Mouse (Mus musculus) stomach, embryonic 14.5 days (tissue): ENCODE measurements around the gene Kif21b. TPM values are rescaled to one million over a fixed set of nuclear protein-coding genes. Genes with fewer than 3 reads are reported as not detected.

Experiments used
- ATAC-seq: fragments of 200-750 bp; cut with Nextera tagmentation; 2 replicates; pipeline ENCODE4 v1.8.0; 2017; ENCODE audit warnings: low read depth, moderate TSS enrichment; ENCODE audit not compliant: insufficient number of reproducible peaks, insufficient read depth, low FRiP score
- H3K27ac ChIP-seq: fragments of 300-500 bp; sonication (generic); 2 replicates; pipeline ENCODE4 v1.5.1; 2014; ENCODE audit warnings: mild to moderate bottlenecking, low read length, moderate library complexity, mixed read lengths
- H3K27me3 ChIP-seq: fragments of 300-500 bp; sonication (generic); 2 replicates; pipeline ENCODE4 v1.6.1; 2014; ENCODE audit warnings: low read length, control low read depth, mixed read lengths; ENCODE audit not compliant: control insufficient read depth, insufficient read depth
- H3K36me3 ChIP-seq: fragments of 300-500 bp; sonication (generic); 2 replicates; pipeline ENCODE4 v1.6.1; 2014; ENCODE audit warnings: mild to moderate bottlenecking, control low read depth, low read length, moderate library complexity, mixed read lengths; ENCODE audit not compliant: control insufficient read depth, insufficient read depth
- H3K4me1 ChIP-seq: fragments of 300-500 bp; sonication (generic); 2 replicates; pipeline ENCODE4 v1.6.1; 2014; ENCODE audit warnings: low read length, control low read depth, mixed read lengths; ENCODE audit not compliant: control insufficient read depth, insufficient read depth
- H3K4me2 ChIP-seq: fragments of 300-500 bp; sonication (generic); replicated peaks from 2 replicates; pipeline ENCODE4 v1.6.1; 2014; ENCODE audit warnings: low read depth, low read length, control low read depth
- H3K4me3 ChIP-seq: fragments of 300-500 bp; sonication (generic); 2 replicates; pipeline ENCODE4 v1.5.1; 2014; ENCODE audit warnings: low read depth, low read length, control low read depth
- H3K9ac ChIP-seq: fragments of 300-500 bp; sonication (generic); replicated peaks from 2 replicates; pipeline ENCODE4 v1.6.1; 2014; ENCODE audit warnings: low read depth, mild to moderate bottlenecking, control low read depth, low read length, moderate library complexity, mixed read lengths
- H3K9me3 ChIP-seq: fragments of 300-500 bp; sonication (generic); 2 replicates; pipeline ENCODE4 v1.6.1; 2016; ENCODE audit warnings: low read depth, low read length, control low read depth; ENCODE audit not compliant: control insufficient read depth
- WGBS: fragments of 180-500 bp; shearing (Covaris S2); extraction: QIAGEN DNeasy Blood & Tissue Kit; methylation state at CpG from one replicate; pipeline ENCODE4 v1.1.7; 2014; 5-methylcytosine and 5-hydroxymethylcytosine counted together
- polyA plus RNA-seq: library from polyadenylated mRNA; unstranded; fragments of >200 nt; fragmentation: Nextera tagmentation; extraction: Ambion mirVana; gene quantifications from 2 replicates; pipeline ENCODE4 v1.2.1, GENCODE M21; 2014

The Kif21b gene
- 3.2 and 4.4 TPM in 2 replicates for polyA plus RNA-seq

GRCm38 (mm10) chr1:136130951-136131558 is at the start of gene Kif21b:
Kif21b (plus strand) TSS chr1:136131389.
- Histone ChIP-seq H3K9me3 (no peaks in the 10 kb centered on the region), H3K27me3 (no peaks in the 10 kb centered on the region), H3K9ac (peak within 1 kb of the TSS; percentile 76), H3K27ac (peak within 1 kb of the TSS; percentile 49; the same call in 1 of the 2 replicates), H3K4me3 (peak within 1 kb of the TSS; percentile 74), H3K4me2 (peak within 1 kb of the TSS; percentile 94), H3K36me3 (no peaks in the 10 kb centered on the region), H3K4me1 (peaks cover 61% of the 10 kb centered on the region)
- WGBS, result under 1% methylated on average over 38 of the region's 42 CpGs
- peak; percentile 88 for ATAC-seq

GRCm38 (mm10) chr1:136085988-136086685 is 45.1 kb upstream of the Kif21b start:
- no peak overlapping the region for H3K27ac ChIP-seq
- no peak overlapping the region for H3K4me3 ChIP-seq
- WGBS, result 75% methylated on average over 3 of the region's 3 CpGs
- ATAC-seq, result no peak
- H3K9ac ChIP-seq, result no peak overlapping the region
- H3K9me3 ChIP-seq, result no peaks in the 10 kb centered on the region
- H3K4me1 ChIP-seq, result no peaks in the 10 kb centered on the region
- H3K36me3 ChIP-seq, result no peaks in the 10 kb centered on the region
- no peaks in the 10 kb centered on the region for H3K27me3 ChIP-seq
- no peak overlapping the region for H3K4me2 ChIP-seq

GRCm38 (mm10) chr1:136089368-136090165 is 41.6 kb upstream of the Kif21b start:
- Histone ChIP-seq H3K9ac (no peak overlapping the region), H3K27me3 (no peaks in the 10 kb centered on the region), H3K9me3 (no peaks in the 10 kb centered on the region), H3K36me3 (no peaks in the 10 kb centered on the region), H3K4me3 (no peak overlapping the region), H3K27ac (no peak overlapping the region), H3K4me2 (no peak overlapping the region), H3K4me1 (no peaks in the 10 kb centered on the region)
- WGBS, result 72% methylated on average over 9 of the region's 9 CpGs
- no peak for ATAC-seq

- Histone ChIP-seq H3K9me3 (no peaks in the 10 kb centered on the region), H3K27ac (no peak overlapping the region), H3K4me2 (no peak overlapping the region), H3K27me3 (no peaks in the 10 kb centered on the region), H3K4me1 (no peaks in the 10 kb centered on the region), H3K36me3 (no peaks in the 10 kb centered on the region), H3K4me3 (no peak overlapping the region), H3K9ac (no peak overlapping the region)
- ATAC-seq, result no peak
- 63% methylated on average over 3 of the region's 3 CpGs for WGBS
Measured at GRCm38 (mm10) chr1:136093726-136094125, 37.5 kb upstream of the Kif21b start.

- WGBS, result 74% methylated on average over 5 of the region's 5 CpGs
- no peak for ATAC-seq
- no peak overlapping the region for H3K9ac ChIP-seq
Measured at GRCm38 (mm10) chr1:136094807-136095206, 36.4 kb upstream of the Kif21b start.

GRCm38 (mm10) chr1:136102094-136102493 is 29.1 kb upstream of the Kif21b start:
- no peaks in the 10 kb centered on the region for H3K36me3 ChIP-seq
- H3K4me1 ChIP-seq, result no peaks in the 10 kb centered on the region
- H3K27me3 ChIP-seq, result no peaks in the 10 kb centered on the region
- no peak for ATAC-seq
- 72% methylated on average over 4 of the region's 4 CpGs for WGBS
- H3K9me3 ChIP-seq, result no peaks in the 10 kb centered on the region
- no peak overlapping the region for H3K9ac ChIP-seq
- H3K27ac ChIP-seq, result no peak overlapping the region
- H3K4me3 ChIP-seq, result no peak overlapping the region
- H3K4me2 ChIP-seq, result no peak overlapping the region

More at GRCm38 (mm10) chr1:136094807-136095206, 36.4 kb upstream of the Kif21b start:
- Histone ChIP-seq H3K4me2 (no peak overlapping the region), H3K4me1 (no peaks in the 10 kb centered on the region), H3K27ac (no peak overlapping the region), H3K4me3 (no peak overlapping the region), H3K27me3 (no peaks in the 10 kb centered on the region), H3K36me3 (no peaks in the 10 kb centered on the region), H3K9me3 (no peaks in the 10 kb centered on the region)

- Histone ChIP-seq H3K4me1 (no peaks in the 10 kb centered on the region), H3K27me3 (no peaks in the 10 kb centered on the region), H3K4me2 (no peak overlapping the region), H3K9me3 (no peaks in the 10 kb centered on the region), H3K36me3 (no peaks in the 10 kb centered on the region), H3K9ac (no peak overlapping the region), H3K4me3 (no peak overlapping the region), H3K27ac (no peak overlapping the region)
- 66% methylated on average over 3 of the region's 3 CpGs for WGBS
- ATAC-seq, result no peak
Measured at GRCm38 (mm10) chr1:136102551-136102950, 28.6 kb upstream of the Kif21b start.

GRCm38 (mm10) chr1:136102981-136103380 is 28.2 kb upstream of the Kif21b start:
- Histone ChIP-seq H3K36me3 (no peaks in the 10 kb centered on the region), H3K4me1 (no peaks in the 10 kb centered on the region), H3K4me2 (no peak overlapping the region), H3K27me3 (no peaks in the 10 kb centered on the region), H3K9ac (no peak overlapping the region), H3K27ac (no peak overlapping the region), H3K9me3 (no peaks in the 10 kb centered on the region), H3K4me3 (no peak overlapping the region)
- 51% methylated on average over 2 of the region's 2 CpGs for WGBS
- no peak for ATAC-seq
